Mouse (Mus musculus) limb, embryonic 11.5 days (tissue): Measurements from ENCODE around the gene Sec14l4. TPM values are rescaled to one million over a fixed set of nuclear protein-coding genes. Genes with fewer than 3 reads are reported as not detected.

ENCODE experiments used
- ATAC-seq: fragments of 200-750 bp; cut with Nextera tagmentation; 2 replicates; pipeline ENCODE4 v1.8.0; 2017; ENCODE audit warnings: low read depth; ENCODE audit not compliant: insufficient number of reproducible peaks, low FRiP score, low TSS enrichment
- DNase-seq: peaks from one replicate; pipeline ENCODE4 v3.0.0-alpha.2; 2015; ENCODE audit warnings: low spot score
- H3K27ac ChIP-seq: fragments of 300-500 bp; sonication (generic); replicated peaks from 2 replicates; pipeline ENCODE4 v1.5.1; 2014; ENCODE audit warnings: low read depth, mild to moderate bottlenecking, low read length
- H3K27me3 ChIP-seq: fragments of 300-500 bp; sonication (generic); 2 replicates; pipeline ENCODE4 v1.6.1; 2014; ENCODE audit warnings: mild to moderate bottlenecking, low read length, mixed read lengths; ENCODE audit not compliant: control insufficient read depth, insufficient read depth
- H3K36me3 ChIP-seq: fragments of 300-500 bp; sonication (generic); 2 replicates; pipeline ENCODE4 v1.6.1; 2014; ENCODE audit warnings: mild to moderate bottlenecking, low read length, moderate library complexity, mixed read lengths; ENCODE audit not compliant: control insufficient read depth, insufficient read depth
- H3K4me1 ChIP-seq: fragments of 300-500 bp; sonication (generic); 2 replicates; pipeline ENCODE4 v1.6.1; 2014; ENCODE audit warnings: low read length, mixed read lengths; ENCODE audit not compliant: control insufficient read depth, insufficient read depth
- H3K4me2 ChIP-seq: fragments of 300-500 bp; sonication (generic); 2 replicates; pipeline ENCODE4 v1.6.1; 2014; ENCODE audit warnings: low read depth, mild to moderate bottlenecking, moderate library complexity; ENCODE audit not compliant: severe bottlenecking
- H3K4me3 ChIP-seq: fragments of 300-500 bp; sonication (generic); 2 replicates; pipeline ENCODE4 v1.5.1; 2014; ENCODE audit warnings: low read depth, low read length
- H3K9ac ChIP-seq: fragments of 300-500 bp; sonication (generic); 2 replicates; pipeline ENCODE4 v1.6.1; 2014; ENCODE audit warnings: mild to moderate bottlenecking, low read length
- H3K9me3 ChIP-seq: fragments of 300-500 bp; sonication (generic); 2 replicates; pipeline ENCODE4 v1.6.1; 2016; ENCODE audit warnings: low read length; ENCODE audit not compliant: control insufficient read depth
- WGBS: fragments of 180-500 bp; shearing (Covaris S2); extraction: QIAGEN DNeasy Blood & Tissue Kit; methylation state at CpG from one replicate; pipeline ENCODE4 v1.1.7; 2014; 5-methylcytosine and 5-hydroxymethylcytosine counted together
- polyA plus RNA-seq: library from polyadenylated mRNA; unstranded; fragments of >200 nt; fragmentation: Nextera tagmentation; extraction: Ambion mirVana; gene quantifications from 2 replicates; pipeline ENCODE4 v1.2.1, GENCODE M21; 2014

The Sec14l4 gene
- polyA plus RNA-seq, 1 experiment from 2014 or later, result not detected

- no peak overlapping the region for H3K27ac ChIP-seq
- DNase-seq (no peak), ATAC-seq (no peak)
- H3K27me3 ChIP-seq, result no peaks in the 10 kb centered on the region
- 95% methylated on average over 2 of the region's 2 CpGs for WGBS
- H3K4me3 ChIP-seq, result no peak overlapping the region
- H3K4me1 ChIP-seq, result no peaks in the 10 kb centered on the region
- no peak overlapping the region for H3K9ac ChIP-seq
- H3K36me3 ChIP-seq, result no peaks in the 10 kb centered on the region
- H3K9me3 ChIP-seq, result no peaks in the 10 kb centered on the region
- no peak overlapping the region for H3K4me2 ChIP-seq
Observed at GRCm38 (mm10) chr11:4047766-4048165, 16.5 kb downstream of the Sec14l4 start.

GRCm38 (mm10) chr11:4048438-4048837 is 17.2 kb downstream of the Sec14l4 start:
- DNase-seq (no peak), ATAC-seq (no peak)
- Histone ChIP-seq H3K4me2 (no peak overlapping the region), H3K4me1 (no peaks in the 10 kb centered on the region), H3K4me3 (no peak overlapping the region), H3K36me3 (no peaks in the 10 kb centered on the region), H3K9me3 (no peaks in the 10 kb centered on the region), H3K9ac (no peak overlapping the region), H3K27ac (no peak overlapping the region), H3K27me3 (no peaks in the 10 kb centered on the region)
- 87% methylated on average over 6 of the region's 6 CpGs for WGBS

GRCm38 (mm10) chr11:4053586-4053985 is 22.3 kb downstream of the Sec14l4 start:
- Histone ChIP-seq H3K4me3 (no peak overlapping the region), H3K4me1 (no peaks in the 10 kb centered on the region), H3K9me3 (no peaks in the 10 kb centered on the region), H3K27ac (no peak overlapping the region), H3K9ac (no peak overlapping the region), H3K27me3 (no peaks in the 10 kb centered on the region), H3K4me2 (no peak overlapping the region), H3K36me3 (no peaks in the 10 kb centered on the region)
- WGBS, result 18% methylated on average over 5 of the region's 5 CpGs
- DNase-seq, result peak; percentile 84
- ATAC-seq, result no peak

- WGBS, result 76% methylated on average over 5 of the region's 5 CpGs
- Histone ChIP-seq H3K36me3 (no peaks in the 10 kb centered on the region), H3K4me1 (no peaks in the 10 kb centered on the region), H3K27ac (no peak overlapping the region), H3K9ac (no peak overlapping the region), H3K4me3 (no peak overlapping the region), H3K27me3 (no peaks in the 10 kb centered on the region), H3K4me2 (no peak overlapping the region), H3K9me3 (no peaks in the 10 kb centered on the region)
- no peak for DNase-seq
- no peak for ATAC-seq
Observed at GRCm38 (mm10) chr11:4060866-4061575, 29.8 kb downstream of the Sec14l4 start.

- 85% methylated on average over 4 of the region's 4 CpGs for WGBS
- Histone ChIP-seq H3K4me1 (no peaks in the 10 kb centered on the region), H3K4me2 (no peak overlapping the region), H3K36me3 (no peaks in the 10 kb centered on the region), H3K27ac (no peak overlapping the region), H3K27me3 (no peaks in the 10 kb centered on the region), H3K9ac (no peak overlapping the region), H3K4me3 (no peak overlapping the region), H3K9me3 (no peaks in the 10 kb centered on the region)
- no peak for DNase-seq
- ATAC-seq, result no peak
Observed at GRCm38 (mm10) chr11:4062523-4062922, 31.3 kb downstream of the Sec14l4 start.

- H3K27ac ChIP-seq, result no peak overlapping the region
- H3K4me2 ChIP-seq, result no peak overlapping the region
- no peak for ATAC-seq
- 52% methylated on average over 6 of the region's 6 CpGs for WGBS
- H3K9ac ChIP-seq, result no peak overlapping the region
- no peaks in the 10 kb centered on the region for H3K36me3 ChIP-seq
- H3K27me3 ChIP-seq, result no peaks in the 10 kb centered on the region
- no peak overlapping the region for H3K4me3 ChIP-seq
- no peak for DNase-seq
- H3K4me1 ChIP-seq, result no peaks in the 10 kb centered on the region
- H3K9me3 ChIP-seq, result no peaks in the 10 kb centered on the region
Observed at GRCm38 (mm10) chr11:4062981-4063380, 31.7 kb downstream of the Sec14l4 start.

- Histone ChIP-seq H3K36me3 (no peaks in the 10 kb centered on the region), H3K4me2 (no peak within 1 kb of the TSS), H3K4me1 (no peaks in the 10 kb centered on the region), H3K27ac (no peak within 1 kb of the TSS), H3K4me3 (no peak within 1 kb of the TSS), H3K9me3 (no peaks in the 10 kb centered on the region), H3K9ac (no peak within 1 kb of the TSS), H3K27me3 (no peaks in the 10 kb centered on the region)
- no peak for DNase-seq
- ATAC-seq, result no peak
- WGBS, result 60% methylated on average over 5 of the region's 5 CpGs
Observed at GRCm38 (mm10) chr11:4064627-4065122, 33.4 kb downstream of the Sec14l4 start, which contains the start of gene Sec14l3. Gene Sec14l3, plus strand, starts transcription at chr11:4064841.

GRCm38 (mm10) chr11:4069664-4070063 is 38.4 kb downstream of the Sec14l4 start:
- DNase-seq (no peak), ATAC-seq (no peak)
- 82% methylated on average over 1 of the region's 1 CpGs for WGBS
- H3K27me3 ChIP-seq, result no peaks in the 10 kb centered on the region
- H3K4me2 ChIP-seq, result no peak overlapping the region
- no peaks in the 10 kb centered on the region for H3K9me3 ChIP-seq
- H3K4me1 ChIP-seq, result no peaks in the 10 kb centered on the region
- H3K9ac ChIP-seq, result no peak overlapping the region
- no peaks in the 10 kb centered on the region for H3K36me3 ChIP-seq
- H3K4me3 ChIP-seq, result no peak overlapping the region
- no peak overlapping the region for H3K27ac ChIP-seq

- 15% methylated on average over 8 of the region's 8 CpGs for WGBS
- H3K36me3 ChIP-seq, result no peaks in the 10 kb centered on the region
- H3K4me2 ChIP-seq, result no peak overlapping the region
- H3K27ac ChIP-seq, result no peak overlapping the region
- no peak for ATAC-seq
- no peaks in the 10 kb centered on the region for H3K9me3 ChIP-seq
- no peaks in the 10 kb centered on the region for H3K27me3 ChIP-seq
- H3K4me1 ChIP-seq, result no peaks in the 10 kb centered on the region
- DNase-seq, result peak; percentile 87
- H3K9ac ChIP-seq, result no peak overlapping the region
- no peak overlapping the region for H3K4me3 ChIP-seq
Observed at GRCm38 (mm10) chr11:4076633-4077032, 45.4 kb downstream of the Sec14l4 start.
